Mouse (Mus musculus): Measurements from ENCODE around the gene Arid3c. TPM values are rescaled to one million over a fixed set of nuclear protein-coding genes. Genes with fewer than 3 reads are reported as not detected.

Arid3c gene
- polyA plus RNA-seq, 1 experiment from 2014 or later: not detected

DNA sequence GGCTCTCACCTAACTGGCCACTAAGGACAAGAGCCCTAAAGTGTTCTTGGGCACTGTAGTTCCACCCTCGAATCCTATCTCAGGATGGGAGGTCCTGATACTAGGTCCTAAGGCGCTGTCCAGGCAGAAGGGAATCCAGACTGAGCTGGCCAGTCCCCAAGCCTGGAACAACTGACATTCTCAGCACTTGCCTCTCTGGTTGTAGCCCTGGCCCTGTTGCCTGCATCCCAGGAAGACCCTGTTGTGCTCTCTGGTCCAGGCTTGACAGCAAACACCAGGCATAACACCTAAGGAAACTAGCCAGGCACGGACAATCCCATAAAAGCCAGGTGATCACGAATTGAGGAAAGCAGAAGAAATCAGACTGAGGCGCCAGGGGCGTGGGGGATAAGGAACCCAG lies 48.2 kb downstream of the Arid3c start:
- 20% methylated on average over 6 of the region's 6 CpGs for WGBS
- no peak for DNase-seq (ENCODE audit: low spot score)
- H3K9me3 ChIP-seq (ENCODE audit: control insufficient read depth, low read length): no peaks in the 10 kb centered on the region
- peak overlapping the region; percentile 18; the same call in 1 of the 2 replicates for H3K4me2 ChIP-seq (ENCODE audit: low read length)
- H3K36me3 ChIP-seq (ENCODE audit: control insufficient read depth, insufficient read depth, low read length): no peaks in the 10 kb centered on the region
- H3K4me1 ChIP-seq (replicated peaks; ENCODE audit: control insufficient read depth, insufficient read depth, low read length): peaks cover 32% of the 10 kb centered on the region
- peak overlapping the region; percentile 59; the same call in 1 of the 2 replicates for H3K27ac ChIP-seq (ENCODE audit: low read depth)
- no peaks in the 10 kb centered on the region for H3K27me3 ChIP-seq (replicated peaks; ENCODE audit: control insufficient read depth, insufficient read depth, low read length)
- no peak overlapping the region for H3K9ac ChIP-seq (ENCODE audit: low read length)
- ATAC-seq (replicated peaks; ENCODE audit: low FRiP score, low TSS enrichment, low read depth): no peak
- H3K4me3 ChIP-seq (ENCODE audit: low read depth, low read length): no peak overlapping the region; the same call in 1 of the 2 replicates

DNA sequence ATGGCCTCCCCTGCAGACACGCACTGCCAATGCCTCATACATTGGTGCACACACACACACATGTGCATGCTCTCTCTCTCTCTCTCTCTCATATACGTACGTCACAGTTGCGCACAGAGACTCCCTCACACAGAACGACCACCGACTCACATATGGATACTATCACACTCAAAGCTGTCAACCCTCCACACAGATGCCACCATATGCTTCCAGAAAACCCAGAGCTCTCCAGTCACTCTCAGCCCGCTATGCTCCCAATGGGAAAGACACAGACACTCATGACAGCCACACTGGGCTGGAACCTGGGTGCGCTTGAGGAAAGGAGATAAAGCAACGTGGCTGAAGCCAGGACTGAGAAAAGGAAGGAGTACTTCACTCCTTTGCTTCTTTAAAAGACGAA lies 49.0 kb downstream of the Arid3c start:
- 54% methylated on average over 10 of the region's 10 CpGs for WGBS
- H3K4me2 ChIP-seq (ENCODE audit: low read length): no peak overlapping the region
- no peaks in the 10 kb centered on the region for H3K36me3 ChIP-seq (ENCODE audit: control insufficient read depth, insufficient read depth, low read length)
- no peak overlapping the region for H3K9ac ChIP-seq (ENCODE audit: low read length)
- DNase-seq (ENCODE audit: low spot score): no peak
- no peak overlapping the region for H3K4me3 ChIP-seq (ENCODE audit: low read depth, low read length)
- ATAC-seq (replicated peaks; ENCODE audit: low FRiP score, low TSS enrichment, low read depth): no peak
- peaks cover 39% of the 10 kb centered on the region for H3K4me1 ChIP-seq (replicated peaks; ENCODE audit: control insufficient read depth, insufficient read depth, low read length)
- H3K27me3 ChIP-seq (replicated peaks; ENCODE audit: control insufficient read depth, insufficient read depth, low read length): 0 out of 2 replicates have a peak, but pooled peaks cover 2% of the 10 kb centered on the region
- peak overlapping the region; percentile 59; the same call in 1 of the 2 replicates for H3K27ac ChIP-seq (ENCODE audit: low read depth)
- H3K9me3 ChIP-seq (ENCODE audit: control insufficient read depth, low read length): no peaks in the 10 kb centered on the region

- 61% methylated on average over 4 of the region's 4 CpGs for WGBS
- H3K27ac ChIP-seq (ENCODE audit: low read depth): no peak overlapping the region
Measured at GRCm38 (mm10) chr4:41681176-41681575, 49.8 kb downstream of the Arid3c start.

DNA sequence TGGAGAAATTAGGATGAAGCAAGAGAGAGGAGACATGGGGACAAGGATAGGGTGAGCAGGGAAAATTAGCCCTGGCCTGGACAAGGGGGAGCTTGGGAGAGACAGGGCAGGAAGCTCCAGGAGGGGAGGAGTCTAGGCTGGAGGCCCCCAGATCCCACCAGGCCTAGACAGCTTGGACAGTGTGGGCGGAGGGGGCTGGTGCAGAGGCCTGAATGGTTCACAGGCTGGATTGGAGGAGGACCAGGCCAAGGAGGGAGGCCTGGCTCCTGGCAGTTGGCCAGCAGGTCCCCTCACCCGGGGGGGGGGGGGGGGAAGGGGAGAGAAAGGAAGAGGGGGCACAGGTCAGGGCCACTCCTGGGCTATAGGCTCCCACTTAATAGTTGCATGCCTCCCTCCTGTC lies 51.7 kb downstream of the Arid3c start:
- H3K9ac ChIP-seq (ENCODE audit: low read length): no peak overlapping the region
- no peaks in the 10 kb centered on the region for H3K36me3 ChIP-seq (ENCODE audit: control insufficient read depth, insufficient read depth, low read length)
- DNase-seq (ENCODE audit: low spot score) (no peak), ATAC-seq (replicated peaks; ENCODE audit: low FRiP score, low TSS enrichment, low read depth) (no peak)
- H3K9me3 ChIP-seq (ENCODE audit: control insufficient read depth, low read length): no peaks in the 10 kb centered on the region
- WGBS: 17% methylated on average over 2 of the region's 2 CpGs
- no peak overlapping the region for H3K4me3 ChIP-seq (ENCODE audit: low read depth, low read length)
- H3K4me1 ChIP-seq (replicated peaks; ENCODE audit: control insufficient read depth, insufficient read depth, low read length): peaks cover 46% of the 10 kb centered on the region
- 0 out of 2 replicates have a peak, but pooled peaks cover 3% of the 10 kb centered on the region for H3K27me3 ChIP-seq (replicated peaks; ENCODE audit: control insufficient read depth, insufficient read depth, low read length)
- H3K4me2 ChIP-seq (ENCODE audit: low read length): no peak overlapping the region
- no peak overlapping the region for H3K27ac ChIP-seq (ENCODE audit: low read depth)

More at GRCm38 (mm10) chr4:41681176-41681575, 49.8 kb downstream of the Arid3c start:
- no peak overlapping the region for H3K4me3 ChIP-seq (ENCODE audit: low read depth, low read length)
- ATAC-seq (replicated peaks; ENCODE audit: low FRiP score, low TSS enrichment, low read depth): no peak
- peaks cover 46% of the 10 kb centered on the region for H3K4me1 ChIP-seq (replicated peaks; ENCODE audit: control insufficient read depth, insufficient read depth, low read length)
- no peaks in the 10 kb centered on the region for H3K9me3 ChIP-seq (ENCODE audit: control insufficient read depth, low read length)
- H3K27me3 ChIP-seq (replicated peaks; ENCODE audit: control insufficient read depth, insufficient read depth, low read length): 0 out of 2 replicates have a peak, but pooled peaks cover 3% of the 10 kb centered on the region
- no peak overlapping the region for H3K4me2 ChIP-seq (ENCODE audit: low read length)
- no peaks in the 10 kb centered on the region for H3K36me3 ChIP-seq (ENCODE audit: control insufficient read depth, insufficient read depth, low read length)
- no peak for DNase-seq (ENCODE audit: low spot score)
- no peak overlapping the region for H3K9ac ChIP-seq (ENCODE audit: low read length)

GRCm38 (mm10) chr4:41678863-41679262 lies 52.1 kb downstream of the Arid3c start:
- no peak for ATAC-seq (replicated peaks; ENCODE audit: low FRiP score, low TSS enrichment, low read depth)
- 0 out of 2 replicates have a peak, but pooled peaks cover 3% of the 10 kb centered on the region for H3K27me3 ChIP-seq (replicated peaks; ENCODE audit: control insufficient read depth, insufficient read depth, low read length)
- peaks cover 46% of the 10 kb centered on the region for H3K4me1 ChIP-seq (replicated peaks; ENCODE audit: control insufficient read depth, insufficient read depth, low read length)
- no peak overlapping the region for H3K4me3 ChIP-seq (ENCODE audit: low read depth, low read length)
- no peaks in the 10 kb centered on the region for H3K9me3 ChIP-seq (ENCODE audit: control insufficient read depth, low read length)
- H3K27ac ChIP-seq (ENCODE audit: low read depth): no peak overlapping the region
- H3K4me2 ChIP-seq (ENCODE audit: low read length): no peak overlapping the region
- no peak for DNase-seq (ENCODE audit: low spot score)
- WGBS: 70% methylated on average over 6 of the region's 6 CpGs
- no peaks in the 10 kb centered on the region for H3K36me3 ChIP-seq (ENCODE audit: control insufficient read depth, insufficient read depth, low read length)
- no peak overlapping the region for H3K9ac ChIP-seq (ENCODE audit: low read length)

GRCm38 (mm10) chr4:41677006-41677629 lies 53.8 kb downstream of the Arid3c start:
- no peak; the same call in 1 of the 2 replicates for ATAC-seq (replicated peaks; ENCODE audit: low FRiP score, low TSS enrichment, low read depth)
- 44% methylated on average over 13 of the region's 13 CpGs for WGBS
- no peak overlapping the region for H3K9ac ChIP-seq (ENCODE audit: low read length)
- H3K9me3 ChIP-seq (ENCODE audit: control insufficient read depth, low read length): no peaks in the 10 kb centered on the region
- peaks cover 47% of the 10 kb centered on the region for H3K4me1 ChIP-seq (replicated peaks; ENCODE audit: control insufficient read depth, insufficient read depth, low read length)
- no peak overlapping the region for H3K27ac ChIP-seq (ENCODE audit: low read depth)
- no peak for DNase-seq (ENCODE audit: low spot score)
- 0 out of 2 replicates have a peak, but pooled peaks cover 3% of the 10 kb centered on the region for H3K27me3 ChIP-seq (replicated peaks; ENCODE audit: control insufficient read depth, insufficient read depth, low read length)
- H3K36me3 ChIP-seq (ENCODE audit: control insufficient read depth, insufficient read depth, low read length): no peaks in the 10 kb centered on the region
- no peak overlapping the region for H3K4me2 ChIP-seq (ENCODE audit: low read length)
- no peak overlapping the region for H3K4me3 ChIP-seq (ENCODE audit: low read depth, low read length)

DNA sequence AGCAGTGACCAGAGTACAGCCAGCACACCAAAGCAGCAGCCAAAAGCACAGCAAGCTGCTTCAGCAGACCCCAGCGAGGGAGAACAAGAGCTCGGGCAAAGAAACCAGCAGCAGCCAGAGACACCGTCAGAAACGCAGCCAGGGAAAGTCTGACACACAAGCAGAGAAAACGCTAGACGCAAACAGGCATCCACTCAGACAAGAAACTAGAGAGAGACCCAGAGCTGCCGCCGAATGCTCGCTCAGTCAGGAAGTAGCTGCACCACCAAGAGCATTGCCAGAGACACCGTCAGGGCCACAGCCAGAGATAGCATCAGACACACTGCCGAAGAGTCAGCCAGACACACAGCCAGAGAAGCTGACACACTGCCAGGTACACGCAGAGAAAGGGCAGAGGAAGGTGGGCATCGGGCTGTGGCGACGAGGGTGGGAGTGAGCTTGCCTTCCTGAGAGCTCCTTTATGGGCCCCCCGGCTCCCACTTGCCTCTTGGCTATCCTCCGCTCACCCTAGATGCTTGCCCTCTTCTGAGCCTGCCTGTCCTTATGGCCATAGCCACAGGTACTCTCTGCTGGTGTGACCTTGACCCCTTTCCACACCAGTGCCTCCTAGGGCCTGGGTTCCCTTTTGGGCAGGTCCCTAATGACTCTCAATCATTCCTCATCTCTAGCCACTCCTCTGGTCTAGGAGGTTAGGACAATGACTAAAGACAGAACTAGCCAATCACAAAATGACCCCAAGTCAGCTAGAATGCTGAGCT lies 54.5 kb downstream of the Arid3c start:
- no peak overlapping the region for H3K4me3 ChIP-seq (ENCODE audit: low read depth, low read length)
- peaks cover 51% of the 10 kb centered on the region for H3K4me1 ChIP-seq (replicated peaks; ENCODE audit: control insufficient read depth, insufficient read depth, low read length)

More for the DNA sequence above, 54.5 kb downstream of the Arid3c start:
- no peaks in the 10 kb centered on the region for H3K9me3 ChIP-seq (ENCODE audit: control insufficient read depth, low read length)
- H3K27ac ChIP-seq (ENCODE audit: low read depth): no peak overlapping the region
- no peak overlapping the region for H3K9ac ChIP-seq (ENCODE audit: low read length)
- WGBS: 47% methylated on average over 17 of the region's 17 CpGs
- 0 out of 2 replicates have a peak, but pooled peaks cover 3% of the 10 kb centered on the region for H3K27me3 ChIP-seq (replicated peaks; ENCODE audit: control insufficient read depth, insufficient read depth, low read length)
- H3K36me3 ChIP-seq (ENCODE audit: control insufficient read depth, insufficient read depth, low read length): no peaks in the 10 kb centered on the region
- no peak overlapping the region for H3K4me2 ChIP-seq (ENCODE audit: low read length)
- ATAC-seq (replicated peaks; ENCODE audit: low FRiP score, low TSS enrichment, low read depth) (no peak), DNase-seq (ENCODE audit: low spot score) (no peak)
